Mouse (Mus musculus) neural tube, embryonic 11.5 days (tissue): Measurements from ENCODE around the gene Kank1. TPM values are rescaled to one million over a fixed set of nuclear protein-coding genes. Genes with fewer than 3 reads are reported as not detected.

ENCODE experiments used
- ATAC-seq: fragments of 200-750 bp; cut with Nextera tagmentation; 2 replicates; pipeline ENCODE4 v1.8.0; 2017; ENCODE audit warnings: moderate number of reproducible peaks, mild to moderate bottlenecking, moderate TSS enrichment, moderate library complexity; ENCODE audit not compliant: insufficient read depth, low FRiP score, low TSS enrichment
- DNase-seq: peaks from one replicate; pipeline ENCODE4 v3.0.0-alpha.2; 2015; ENCODE audit warnings: low spot score
- H3K27ac ChIP-seq: fragments of 300-500 bp; sonication (generic); 2 replicates; pipeline ENCODE4 v1.5.1; 2014; ENCODE audit warnings: low read depth, mild to moderate bottlenecking, low read length
- H3K27me3 ChIP-seq: fragments of 300-500 bp; sonication (generic); 2 replicates; pipeline ENCODE4 v1.6.1; 2014; ENCODE audit warnings: mild to moderate bottlenecking, low read length, mixed read lengths; ENCODE audit not compliant: control insufficient read depth, insufficient read depth
- H3K36me3 ChIP-seq: fragments of 300-500 bp; sonication (generic); 2 replicates; pipeline ENCODE4 v1.6.1; 2014; ENCODE audit warnings: mild to moderate bottlenecking, low read length, moderate library complexity, mixed read lengths; ENCODE audit not compliant: control insufficient read depth, insufficient read depth
- H3K4me1 ChIP-seq: fragments of 300-500 bp; sonication (generic); 2 replicates; pipeline ENCODE4 v1.6.1; 2014; ENCODE audit warnings: low read length, mixed read lengths; ENCODE audit not compliant: control insufficient read depth, insufficient read depth
- H3K4me2 ChIP-seq: fragments of 300-500 bp; sonication (generic); 2 replicates; pipeline ENCODE4 v1.6.1; 2014; ENCODE audit warnings: low read depth, mild to moderate bottlenecking, moderate library complexity
- H3K4me3 ChIP-seq: fragments of 300-500 bp; sonication (generic); 2 replicates; pipeline ENCODE4 v1.5.1; 2014; ENCODE audit warnings: low read depth, low read length
- H3K9ac ChIP-seq: fragments of 300-500 bp; sonication (generic); 2 replicates; pipeline ENCODE4 v1.6.1; 2014; ENCODE audit warnings: mild to moderate bottlenecking, low read length
- H3K9me3 ChIP-seq: fragments of 300-500 bp; sonication (generic); 2 replicates; pipeline ENCODE4 v1.6.1; 2016; ENCODE audit warnings: low read length; ENCODE audit not compliant: control insufficient read depth
- WGBS: fragments of 180-500 bp; shearing (Covaris S2); extraction: QIAGEN DNeasy Blood & Tissue Kit; methylation state at CpG from one replicate; pipeline ENCODE4 v1.1.7; 2014; 5-methylcytosine and 5-hydroxymethylcytosine counted together
- polyA plus RNA-seq: library from polyadenylated mRNA; unstranded; fragments of >200 nt; fragmentation: Nextera tagmentation; extraction: Ambion mirVana; gene quantifications from 2 replicates; pipeline ENCODE4 v1.2.1, GENCODE M21; 2014

Kank1 gene
- polyA plus RNA-seq, 1 experiment from 2014 or later = 15.3 TPM

DNA sequence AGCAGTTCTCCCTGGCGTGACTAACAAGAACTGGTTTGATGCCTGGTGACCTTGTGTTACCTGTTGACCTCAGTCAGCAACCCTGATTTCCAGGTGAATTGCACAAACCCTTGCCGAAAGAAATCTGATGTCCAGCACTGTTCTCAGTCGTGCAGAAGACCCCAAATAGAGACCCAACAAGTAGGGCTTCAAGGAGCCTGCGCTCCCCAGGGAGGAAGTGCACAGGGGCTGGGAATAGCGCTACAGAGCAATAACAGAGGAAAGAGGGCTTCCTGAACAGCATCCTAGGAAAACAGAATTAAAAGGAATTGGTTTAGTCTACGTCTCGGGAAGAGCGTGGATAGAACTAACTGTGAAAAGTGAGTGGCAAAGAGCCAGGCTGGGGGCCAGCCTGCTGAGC lies 183.2 kb downstream of the Kank1 start:
- no peaks in the 10 kb centered on the region for H3K27me3 ChIP-seq
- H3K36me3 ChIP-seq = 0 out of 2 replicates have a peak, but pooled peaks cover 2% of the 10 kb centered on the region
- DNase-seq = no peak
- H3K4me3 ChIP-seq = no peak overlapping the region
- ATAC-seq = no peak
- 85% methylated on average over 8 of the region's 8 CpGs for WGBS
- H3K9ac ChIP-seq = no peak overlapping the region
- H3K4me1 ChIP-seq = no peaks in the 10 kb centered on the region
- no peaks in the 10 kb centered on the region for H3K9me3 ChIP-seq
- no peak overlapping the region for H3K4me2 ChIP-seq
- no peak overlapping the region for H3K27ac ChIP-seq

GRCm38 (mm10) chr19:25422096-25422495 lies 185.3 kb downstream of the Kank1 start:
- Histone ChIP-seq H3K4me2 (no peak overlapping the region), H3K9me3 (no peaks in the 10 kb centered on the region), H3K36me3 (0 out of 2 replicates have a peak, but pooled peaks cover 2% of the 10 kb centered on the region), H3K27me3 (no peaks in the 10 kb centered on the region), H3K4me1 (no peaks in the 10 kb centered on the region), H3K9ac (no peak overlapping the region), H3K4me3 (no peak overlapping the region), H3K27ac (no peak overlapping the region)
- DNase-seq = no peak
- 88% methylated on average over 7 of the region's 7 CpGs for WGBS
- ATAC-seq = no peak

DNA sequence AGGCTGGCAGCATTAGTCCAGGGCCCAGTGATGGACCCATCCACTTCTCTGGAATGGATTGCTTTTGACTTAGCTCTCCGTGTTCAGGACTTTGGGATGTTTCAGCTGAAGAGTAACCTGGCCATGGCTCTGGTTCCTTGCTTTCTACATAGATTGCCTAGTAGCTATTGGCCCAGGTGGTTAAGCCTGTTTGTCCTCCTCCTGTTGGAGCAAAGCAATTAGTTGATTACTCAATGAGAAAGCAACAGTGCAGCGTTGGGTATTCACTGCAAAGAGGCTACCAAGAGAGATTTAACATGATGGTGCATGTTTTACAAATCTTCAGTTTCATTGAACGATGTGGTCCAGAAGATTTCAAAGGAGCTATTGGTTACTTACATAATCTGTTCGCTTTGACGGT lies 186.6 kb downstream of the Kank1 start:
- no peaks in the 10 kb centered on the region for H3K9me3 ChIP-seq
- no peaks in the 10 kb centered on the region for H3K27me3 ChIP-seq
- no peak overlapping the region for H3K4me3 ChIP-seq
- 0 out of 2 replicates have a peak, but pooled peaks cover 2% of the 10 kb centered on the region for H3K36me3 ChIP-seq
- 92% methylated on average over 5 of the region's 5 CpGs for WGBS
- no peak for ATAC-seq
- H3K4me1 ChIP-seq = no peaks in the 10 kb centered on the region
- H3K9ac ChIP-seq = no peak overlapping the region
- H3K27ac ChIP-seq = no peak overlapping the region
- no peak for DNase-seq
- H3K4me2 ChIP-seq = no peak overlapping the region

GRCm38 (mm10) chr19:25426431-25426830 lies 189.7 kb downstream of the Kank1 start:
- WGBS = 89% methylated on average over 5 of the region's 5 CpGs
- Histone ChIP-seq H3K4me1 (no peaks in the 10 kb centered on the region), H3K27me3 (no peaks in the 10 kb centered on the region), H3K36me3 (0 out of 2 replicates have a peak, but pooled peaks cover 2% of the 10 kb centered on the region), H3K27ac (no peak overlapping the region), H3K4me3 (no peak overlapping the region), H3K9ac (no peak overlapping the region), H3K9me3 (no peaks in the 10 kb centered on the region), H3K4me2 (no peak overlapping the region)
- DNase-seq (no peak), ATAC-seq (no peak)

DNA sequence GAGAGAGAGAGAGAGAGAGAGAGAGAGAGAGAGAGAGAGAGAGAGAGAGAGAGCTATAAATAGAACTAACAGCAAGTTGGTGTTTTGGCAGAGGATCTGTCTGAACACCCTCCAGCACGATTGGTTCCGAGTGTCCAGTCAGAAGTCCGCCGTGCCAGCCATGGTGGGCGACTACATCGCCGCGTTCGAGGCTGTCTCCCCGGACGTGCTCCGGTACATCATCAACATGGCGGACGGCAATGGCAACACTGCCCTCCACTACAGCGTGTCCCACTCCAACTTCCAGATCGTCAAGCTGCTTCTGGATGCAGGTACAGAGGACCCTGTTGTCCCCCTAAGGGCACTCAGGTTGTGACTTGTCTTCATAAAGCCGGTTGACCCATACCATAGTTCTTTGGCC lies 191.1 kb downstream of the Kank1 start:
- Histone ChIP-seq H3K4me1 (no peaks in the 10 kb centered on the region), H3K9ac (no peak overlapping the region), H3K4me2 (no peak overlapping the region), H3K9me3 (no peaks in the 10 kb centered on the region), H3K4me3 (no peak overlapping the region), H3K27me3 (no peaks in the 10 kb centered on the region), H3K36me3 (no peaks in the 10 kb centered on the region), H3K27ac (no peak overlapping the region)
- no peak for ATAC-seq
- DNase-seq = no peak
- WGBS = 97% methylated on average over 17 of the region's 17 CpGs

DNA sequence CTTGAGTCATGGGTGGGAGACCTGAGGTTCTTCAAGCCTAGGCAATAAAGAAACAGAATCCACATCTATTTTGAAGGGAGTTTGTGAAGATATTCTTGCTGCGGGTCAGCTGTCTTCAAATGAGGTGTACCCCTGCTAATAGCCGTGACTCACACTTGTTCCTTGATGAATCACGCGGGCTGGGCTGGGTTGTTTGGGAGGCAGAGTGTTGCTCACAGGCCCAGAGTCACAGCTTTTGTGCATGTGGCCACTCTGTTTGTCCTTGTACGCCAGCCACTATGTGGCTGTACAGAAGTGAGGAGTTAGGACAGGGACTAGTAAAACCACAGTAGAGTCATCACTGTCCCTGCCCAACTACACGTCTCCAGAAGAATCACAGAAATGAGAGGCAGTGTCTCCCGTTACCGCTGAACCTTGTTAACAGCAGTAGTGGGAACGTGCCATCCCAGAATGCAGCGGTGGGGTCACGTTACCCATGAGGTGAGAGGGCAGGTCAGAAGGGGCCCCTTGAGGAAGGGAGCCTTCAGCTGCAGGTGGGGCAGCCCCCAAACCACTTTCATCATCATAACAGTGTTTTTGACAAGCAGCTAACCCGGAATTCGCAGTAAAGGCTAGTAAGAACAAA lies 191.7 kb downstream of the Kank1 start:
- no peak overlapping the region for H3K4me3 ChIP-seq
- no peak for DNase-seq
- H3K36me3 ChIP-seq = no peaks in the 10 kb centered on the region
- H3K27me3 ChIP-seq = no peaks in the 10 kb centered on the region
- WGBS = 83% methylated on average over 13 of the region's 13 CpGs
- H3K9ac ChIP-seq = no peak overlapping the region
- no peak for ATAC-seq
- 0 out of 2 replicates have a peak, but pooled peaks cover 2% of the 10 kb centered on the region for H3K4me1 ChIP-seq
- H3K4me2 ChIP-seq = no peak overlapping the region
- H3K27ac ChIP-seq = no peak overlapping the region
- H3K9me3 ChIP-seq = no peaks in the 10 kb centered on the region

GRCm38 (mm10) chr19:25431431-25431830 lies 194.7 kb downstream of the Kank1 start:
- DNase-seq = no peak
- Histone ChIP-seq H3K27ac (no peak overlapping the region), H3K4me1 (0 out of 2 replicates have a peak, but pooled peaks cover 2% of the 10 kb centered on the region), H3K4me2 (no peak overlapping the region), H3K36me3 (no peaks in the 10 kb centered on the region), H3K9me3 (no peaks in the 10 kb centered on the region), H3K4me3 (no peak overlapping the region), H3K9ac (no peak overlapping the region), H3K27me3 (no peaks in the 10 kb centered on the region)
- no peak for ATAC-seq
- 50% methylated on average over 9 of the region's 9 CpGs for WGBS

GRCm38 (mm10) chr19:25431909-25432308 lies 195.1 kb downstream of the Kank1 start:
- no peak overlapping the region for H3K27ac ChIP-seq
- no peaks in the 10 kb centered on the region for H3K9me3 ChIP-seq
- H3K9ac ChIP-seq = no peak overlapping the region
- 0 out of 2 replicates have a peak, but pooled peaks cover 2% of the 10 kb centered on the region for H3K4me1 ChIP-seq
- ATAC-seq (no peak), DNase-seq (no peak)
- no peak overlapping the region for H3K4me2 ChIP-seq
- WGBS = 63% methylated on average over 7 of the region's 7 CpGs
- no peaks in the 10 kb centered on the region for H3K36me3 ChIP-seq
- H3K27me3 ChIP-seq = no peaks in the 10 kb centered on the region
- H3K4me3 ChIP-seq = no peak overlapping the region

GRCm38 (mm10) chr19:25433169-25433690 lies 196.5 kb downstream of the Kank1 start:
- DNase-seq = no peak
- Histone ChIP-seq H3K27ac (no peak overlapping the region), H3K27me3 (no peaks in the 10 kb centered on the region), H3K4me2 (no peak overlapping the region), H3K9ac (no peak overlapping the region), H3K4me3 (no peak overlapping the region), H3K9me3 (no peaks in the 10 kb centered on the region), H3K36me3 (no peaks in the 10 kb centered on the region), H3K4me1 (0 out of 2 replicates have a peak, but pooled peaks cover 2% of the 10 kb centered on the region)
- ATAC-seq = no peak
- 64% methylated on average over 7 of the region's 7 CpGs for WGBS
